Mouse (Mus musculus): ENCODE measurements around the gene Myh11. TPM values are rescaled to one million over a fixed set of nuclear protein-coding genes. Genes with fewer than 3 reads are reported as not detected.

The Myh11 gene
- total and polyA plus RNA-seq, 3 experiments: 0.01 TPM; not detected in 2

GRCm38 (mm10) chr16:14319681-14320080 is 28.5 kb upstream of the Myh11 start:
- TF ChIP-seq SIN3A (IDR thresholded peaks at IDR 0.05; ENCODE audit: low read length) (no peak), TBP (IDR thresholded peaks at IDR 0.05; ENCODE audit: low read depth, low read length) (no peak), EP300 (IDR thresholded peaks at IDR 0.05; ENCODE audit: low read depth in 1 of 2, low read length in 2 of 2) (no peak), ZKSCAN1 (IDR thresholded peaks at IDR 0.05; ENCODE audit: low read depth, low read length) (no peak), MXI1 (IDR thresholded peaks at IDR 0.05; ENCODE audit: low read depth, low read length) (no peak), E2F4 (IDR thresholded peaks at IDR 0.05; ENCODE audit: borderline replicate concordance, low read depth, low read length) (no peak), POLR2A (IDR thresholded peaks at IDR 0.05; ENCODE audit: control insufficient read depth in 1 of 2, insufficient read depth in 1 of 2, low read depth in 1 of 2, low read length in 2 of 2, poor library complexity in 1 of 2) (no peak)
- H3K79me2 ChIP-seq (ENCODE audit: control insufficient read depth, insufficient read depth, low read length, poor library complexity): peaks cover 17% of the 10 kb centered on the region
- H3K27me3 ChIP-seq (ENCODE audit: control insufficient read depth in 1 of 2, insufficient read depth in 2 of 2, low read length in 2 of 2): no peaks in the 10 kb centered on the region; a peak in 3 of 4 replicates
- no peak overlapping the region for H3K9ac ChIP-seq (ENCODE audit: control insufficient read depth, low read depth, low read length, poor library complexity, severe bottlenecking)
- peaks cover 2 to 6% of the 10 kb centered on the region in 2 experiments; a peak in 2 of 4 replicates for H3K4me1 ChIP-seq (ENCODE audit: control insufficient read depth in 1 of 2, insufficient read depth in 2 of 2, low read length in 2 of 2)
- H3K9me3 ChIP-seq (replicated peaks; ENCODE audit: insufficient read depth, low read length): no peaks in the 10 kb centered on the region
- peaks cover 0 to 18% of the 10 kb centered on the region in 2 experiments; a peak in 2 of 4 replicates for H3K36me3 ChIP-seq (ENCODE audit: control insufficient read depth in 1 of 2, insufficient read depth in 2 of 2, low read length in 2 of 2)
- no peak for DNase-seq (ENCODE audit: low read depth, low spot score)
- H3K27ac ChIP-seq (ENCODE audit: control insufficient read depth, low read depth, low read length): no peak overlapping the region
- no peak overlapping the region for H3K4me3 ChIP-seq (ENCODE audit: control insufficient read depth in 1 of 2, insufficient read depth in 1 of 2, low read depth in 2 of 2, low read length in 2 of 2)

GRCm38 (mm10) chr16:14316884-14317876 is 26.0 kb upstream of the Myh11 start, which contains the start of gene Fopnl:
Fopnl (minus strand) TSS chr16:14317405.
- peak within 1 kb of the TSS; percentile 88 to 98 for H3K4me3 ChIP-seq (ENCODE audit: control insufficient read depth in 1 of 2, insufficient read depth in 1 of 2, low read depth in 2 of 2, low read length in 2 of 2)
- H3K9ac ChIP-seq (ENCODE audit: control insufficient read depth, low read depth, low read length, poor library complexity, severe bottlenecking): peak within 1 kb of the TSS; percentile 89
- no peaks in the 10 kb centered on the region; a peak in 3 of 4 replicates for H3K27me3 ChIP-seq (ENCODE audit: control insufficient read depth in 1 of 2, insufficient read depth in 2 of 2, low read length in 2 of 2)
- H3K36me3 ChIP-seq (ENCODE audit: control insufficient read depth in 1 of 2, insufficient read depth in 2 of 2, low read length in 2 of 2): peaks cover 0 to 18% of the 10 kb centered on the region in 2 experiments; a peak in 3 of 4 replicates
- H3K27ac ChIP-seq (ENCODE audit: control insufficient read depth, low read depth, low read length): peak within 1 kb of the TSS; percentile 89
- peaks cover 19% of the 10 kb centered on the region for H3K79me2 ChIP-seq (ENCODE audit: control insufficient read depth, insufficient read depth, low read length, poor library complexity)
- H3K4me1 ChIP-seq (ENCODE audit: control insufficient read depth in 1 of 2, insufficient read depth in 2 of 2, low read length in 2 of 2): peaks cover 2 to 6% of the 10 kb centered on the region in 2 experiments; a peak in 2 of 4 replicates
- DNase-seq (ENCODE audit: low read depth, low spot score): peak; percentile 98
- H3K9me3 ChIP-seq (replicated peaks; ENCODE audit: insufficient read depth, low read length): no peaks in the 10 kb centered on the region
- TF ChIP-seq ZC3H11A (IDR thresholded peaks at IDR 0.05; ENCODE audit: low read depth, low read length): no peak
- peak; percentile 38 for TF ChIP-seq CHD2 (IDR thresholded peaks at IDR 0.05; ENCODE audit: low read length)
- no peak for TF ChIP-seq GATA1 (IDR thresholded peaks at IDR 0.05; ENCODE audit: low read depth, low read length)
- peak; percentile 39 to 91; a peak in 2 of 4 replicates for TF ChIP-seq POLR2A (IDR thresholded peaks at IDR 0.05; ENCODE audit: control insufficient read depth in 1 of 2, insufficient read depth in 1 of 2, low read depth in 1 of 2, low read length in 2 of 2, poor library complexity in 1 of 2)
- TF ChIP-seq TBP (IDR thresholded peaks at IDR 0.05; ENCODE audit: low read depth, low read length): peak; percentile 81
- TF ChIP-seq POLR2AphosphoS5 (IDR thresholded peaks at IDR 0.05; ENCODE audit: borderline replicate concordance, low read depth, low read length): no peak
- TF ChIP-seq ELF1 (IDR thresholded peaks at IDR 0.05; ENCODE audit: low read depth, low read length): peak; percentile 54
- peak; percentile 81 for TF ChIP-seq HCFC1 (IDR thresholded peaks at IDR 0.05; ENCODE audit: low read depth, low read length)
- no peak; the same call in 1 of the 2 replicates for TF ChIP-seq KAT2A (conservative IDR thresholded peaks at IDR 0.05; ENCODE audit: low read depth, low read length)
- TF ChIP-seq ZNF384 (IDR thresholded peaks at IDR 0.05; ENCODE audit: low read depth, low read length): no peak
- TF ChIP-seq USF1 (IDR thresholded peaks at IDR 0.05; ENCODE audit: low read depth, low read length): no peak; the same call in 1 of the 2 replicates
- TF ChIP-seq MYC (IDR thresholded peaks at IDR 0.05; ENCODE audit: low read depth, low read length): no peak
- TF ChIP-seq MAFK (IDR thresholded peaks at IDR 0.05; ENCODE audit: borderline replicate concordance, low read depth, low read length): no peak
- no peak for TF ChIP-seq BHLHE40 (IDR thresholded peaks at IDR 0.05; ENCODE audit: borderline replicate concordance, low read depth, low read length)
- no peak for TF ChIP-seq TAL1 (IDR thresholded peaks at IDR 0.05; ENCODE audit: low read length)
- peak; percentile 85 for TF ChIP-seq NELFE (IDR thresholded peaks at IDR 0.05; ENCODE audit: low read depth, low read length)
- TF ChIP-seq MAZ (IDR thresholded peaks at IDR 0.05; ENCODE audit: low read depth, low read length): no peak; the same call in 1 of the 2 replicates
- TF ChIP-seq RCOR1 (IDR thresholded peaks at IDR 0.05; ENCODE audit: low read depth, low read length): no peak
- TF ChIP-seq USF2 (IDR thresholded peaks at IDR 0.05; ENCODE audit: borderline replicate concordance in 1 of 2, insufficient read depth in 1 of 2, low read depth in 1 of 2, low read length in 2 of 2): no peak
- no peak for TF ChIP-seq JUND (IDR thresholded peaks at IDR 0.05; ENCODE audit: low read depth, low read length)
- TF ChIP-seq EP300 (IDR thresholded peaks at IDR 0.05; ENCODE audit: low read depth in 1 of 2, low read length in 2 of 2): no peak
- TF ChIP-seq UBTF (IDR thresholded peaks at IDR 0.05; ENCODE audit: borderline replicate concordance, insufficient read depth, low read depth, low read length): no peak
- TF ChIP-seq RAD21 (IDR thresholded peaks at IDR 0.05; ENCODE audit: low read depth, low read length): no peak
- peak; percentile 93 for TF ChIP-seq ZMIZ1 (IDR thresholded peaks at IDR 0.05; ENCODE audit: low read depth, low read length)
- peak; percentile 66 for TF ChIP-seq SIN3A (IDR thresholded peaks at IDR 0.05; ENCODE audit: low read length)
